Mouse (Mus musculus) spleen, adult 2 months (tissue): ENCODE results near the gene Nars2.

Experiments used
- CTCF ChIP-seq: fragments of 200-500 bp; IDR thresholded peaks from 2 replicates; pipeline ENCODE4 v1.5.1; 2011; ENCODE audit warnings: mild to moderate bottlenecking, inconsistent platforms; ENCODE audit not compliant: insufficient read depth, insufficient read length, insufficient replicate concordance; ENCODE audit errors: extremely low read depth
- POLR2A ChIP-seq: fragments of 200-500 bp; IDR thresholded peaks from 2 replicates; pipeline ENCODE4 v1.6.1; 2011; ENCODE audit warnings: low read depth, low read length, inconsistent platforms

- TF ChIP-seq POLR2A = no peak
- no peak for TF ChIP-seq CTCF
Measured at GRCm38 (mm10) chr7:97078685-97079084, 127.4 kb downstream of the Nars2 start.
